Mouse (Mus musculus) kidney, postnatal 10 days (tissue): ENCODE results near the gene 5730480H06Rik.
A peak's percentile ranks its signal among the peaks of the same experiment; 100 is the strongest.

Experiments used
- DNase-seq: peaks from one replicate; pipeline ENCODE4 v3.0.0; 2021; ENCODE audit warnings: mixed read lengths

Gene 5730480H06Rik

GRCm38 (mm10) chr5:48430459-48430858 is 102.7 kb downstream of the 5730480H06Rik start:
- DNase-seq, result peak; percentile 59

- DNase-seq, result no peak
Measured at GRCm38 (mm10) chr5:48448888-48449287, 121.1 kb downstream of the 5730480H06Rik start.

- DNase-seq, result no peak
Measured at GRCm38 (mm10) chr5:48460221-48460620, 132.5 kb downstream of the 5730480H06Rik start.
